Mouse (Mus musculus) small intestine, adult 2 months (tissue): ENCODE data around the gene Ahnak2. TPM values are rescaled to one million over a fixed set of nuclear protein-coding genes. Genes with fewer than 3 reads are reported as not detected.

Source experiments
- H3K27ac ChIP-seq: fragments of 200-500 bp; 2 replicates; pipeline ENCODE4 v1.5.1; 2012; ENCODE audit warnings: low read depth, low read length, control low read depth, inconsistent platforms; ENCODE audit not compliant: insufficient read depth
- H3K27me3 ChIP-seq: fragments of 200-500 bp; 2 replicates; pipeline ENCODE4 v1.6.1; 2012; ENCODE audit warnings: mild to moderate bottlenecking, moderate library complexity, low read length, inconsistent platforms; ENCODE audit not compliant: control insufficient read depth, insufficient read depth
- H3K36me3 ChIP-seq: fragments of 200-500 bp; 2 replicates; pipeline ENCODE4 v1.6.1; 2012; ENCODE audit warnings: mild to moderate bottlenecking, low read length, control low read depth, inconsistent platforms; ENCODE audit not compliant: control insufficient read depth, insufficient read depth
- H3K4me1 ChIP-seq: fragments of 200-500 bp; 2 replicates; pipeline ENCODE4 v1.6.1; 2012; ENCODE audit warnings: low read length, inconsistent platforms, mixed read lengths; ENCODE audit not compliant: control insufficient read depth, insufficient read depth, insufficient read length
- H3K4me3 ChIP-seq: fragments of 200-500 bp; 2 replicates; pipeline ENCODE4 v1.5.1; 2012; ENCODE audit warnings: low read depth, mild to moderate bottlenecking, control low read depth, inconsistent platforms, low read length, moderate library complexity
- CTCF ChIP-seq: fragments of 200-500 bp; IDR thresholded peaks from 2 replicates; pipeline ENCODE4 v1.5.1; 2012; ENCODE audit warnings: low read depth, mild to moderate bottlenecking, control low read depth, inconsistent platforms, low read length, moderate library complexity, mixed read lengths; ENCODE audit not compliant: insufficient replicate concordance, insufficient read length; ENCODE audit errors: extremely low read depth
- POLR2A ChIP-seq: fragments of 200-500 bp; IDR thresholded peaks from 2 replicates; pipeline ENCODE4 v1.6.1; 2012; ENCODE audit warnings: low read depth, mild to moderate bottlenecking, control low read depth, inconsistent platforms, low read length, moderate library complexity
- WGBS: fragments of 180-500 bp; shearing (Covaris S2); methylation state at CpG from one replicate; pipeline ENCODE4 v1.1.7; 2018; 5-methylcytosine and 5-hydroxymethylcytosine counted together
- polyA plus RNA-seq: library from polyadenylated mRNA; depleted of rRNA; stranded (reverse); fragments of >200 nt; gene quantifications from 2 replicates; pipeline ENCODE4 v1.2.3, GENCODE M21; 2012; rRNA removed

Ahnak2 gene
- polyA plus RNA-seq, 1 experiment, result 1.4 TPM

DNA sequence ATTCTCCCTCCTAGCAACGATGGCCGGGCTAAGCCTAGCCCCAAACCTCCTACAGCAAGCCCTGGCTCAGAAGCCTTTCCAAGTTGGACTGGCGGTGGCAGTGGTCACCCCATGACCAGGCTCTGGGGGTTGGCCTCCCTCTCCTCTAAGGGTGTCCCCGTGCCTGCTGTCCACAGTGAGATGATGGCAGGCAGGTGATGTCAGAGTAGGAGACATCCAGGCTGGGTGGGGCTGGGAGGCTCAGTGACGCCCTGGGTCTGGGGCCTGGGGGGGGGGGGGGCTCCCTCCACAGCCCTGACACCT lies 79.5 kb downstream of the Ahnak2 start:
- 11% methylated on average over 5 of the region's 5 CpGs for WGBS
- H3K27ac ChIP-seq, result peak overlapping the region; percentile 70
- no peak for TF ChIP-seq POLR2A
- TF ChIP-seq CTCF, result no peak

DNA sequence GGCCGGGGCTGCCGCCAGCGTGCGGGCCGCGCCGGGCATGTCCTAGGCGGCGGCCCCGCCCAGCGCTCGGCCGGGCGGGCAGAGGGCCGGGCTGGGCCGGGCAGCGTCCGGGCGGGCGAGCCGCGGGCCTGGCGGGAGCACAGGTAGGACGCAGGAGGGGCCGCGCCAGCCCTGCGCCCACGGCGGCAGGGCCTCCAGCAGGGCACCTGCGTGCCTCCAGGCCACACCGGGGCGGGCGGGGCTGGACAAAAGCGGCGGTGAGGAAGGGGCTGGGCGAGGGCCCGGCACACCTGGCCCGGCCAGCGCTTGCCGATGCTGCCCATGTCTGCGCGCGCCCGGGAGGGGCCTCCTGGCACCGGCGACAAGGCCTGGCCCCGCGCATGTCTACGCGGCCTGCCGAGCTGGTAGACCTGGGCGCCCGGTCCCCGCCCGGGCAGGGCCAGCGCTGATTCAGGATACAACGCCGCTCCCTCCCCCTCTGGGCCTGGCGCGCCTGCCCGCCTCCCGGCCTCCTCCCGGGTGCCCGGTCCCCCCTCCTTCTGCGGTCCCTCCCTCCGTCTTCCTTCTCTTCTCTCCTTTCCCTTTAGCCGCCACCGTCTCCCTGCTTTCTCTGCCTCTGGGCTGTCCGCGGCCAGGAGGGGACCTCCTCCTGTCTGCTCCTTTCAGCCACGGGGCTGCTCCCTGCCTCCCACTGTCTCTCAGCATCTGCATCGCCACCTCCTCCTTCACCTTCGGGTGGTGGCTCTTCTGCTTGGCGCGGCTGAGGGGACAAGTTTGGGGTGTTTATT lies 80.0 kb downstream of the Ahnak2 start:
- peaks cover 21% of the 10 kb centered on the region for H3K36me3 ChIP-seq
- peaks cover 15% of the 10 kb centered on the region for H3K4me1 ChIP-seq
- WGBS, result under 1% methylated on average over 74 of the region's 75 CpGs
- no peaks in the 10 kb centered on the region for H3K27me3 ChIP-seq
- no peak for TF ChIP-seq POLR2A
- no peak for TF ChIP-seq CTCF
- H3K4me3 ChIP-seq, result peak overlapping the region; percentile 99
- peak overlapping the region; percentile 70 for H3K27ac ChIP-seq

More for the DNA sequence above, 79.5 kb downstream of the Ahnak2 start:
- Histone ChIP-seq H3K4me3 (peak overlapping the region; percentile 99), H3K36me3 (peaks cover 16% of the 10 kb centered on the region), H3K4me1 (peaks cover 15% of the 10 kb centered on the region), H3K27me3 (no peaks in the 10 kb centered on the region)

Other genes with a start within 250 kb of the Ahnak2 start
- 6.6 and 11.0 TPM in 2 replicates for gene Inf2, start 213.9 kb downstream of the Ahnak2 start, polyA plus RNA-seq
- 4.3 and 5.6 TPM in 2 replicates for gene Adssl1, start 182.6 kb downstream of the Ahnak2 start, polyA plus RNA-seq
- 16.1 and 31.3 TPM in 2 replicates for gene Siva1, start 158.0 kb downstream of the Ahnak2 start, polyA plus RNA-seq
- gene Akt1, start 127.8 kb downstream of the Ahnak2 start, polyA plus RNA-seq, result 79.0 and 88.7 TPM in 2 replicates
- 27.7 and 32.8 TPM in 2 replicates for gene Zbtb42, start 123.8 kb downstream of the Ahnak2 start, polyA plus RNA-seq
- gene Cep170b, start 82.2 kb downstream of the Ahnak2 start, polyA plus RNA-seq, result 59.3 and 99.3 TPM in 2 replicates
- gene Pld4, start 42.0 kb downstream of the Ahnak2 start, polyA plus RNA-seq, result 21.8 and 28.2 TPM in 2 replicates
- 1.2 and 1.6 TPM in 2 replicates for gene Clba1, start 6.3 kb upstream of the Ahnak2 start, polyA plus RNA-seq
- 8.0 and 15.8 TPM in 2 replicates for gene Cdca4, start 26.8 kb upstream of the Ahnak2 start, polyA plus RNA-seq
- gene Gpr132, start 65.6 kb upstream of the Ahnak2 start, polyA plus RNA-seq, result 5.4 and 8.2 TPM in 2 replicates
- gene Jag2, start 127.1 kb upstream of the Ahnak2 start, polyA plus RNA-seq, result 6.2 and 9.1 TPM in 2 replicates
- gene Nudt14, start 139.5 kb upstream of the Ahnak2 start, polyA plus RNA-seq, result 40.8 and 42.4 TPM in 2 replicates
- gene Btbd6, start 173.8 kb upstream of the Ahnak2 start, polyA plus RNA-seq, result 116 and 206 TPM in 2 replicates
- gene Brf1, start 198.0 kb upstream of the Ahnak2 start, polyA plus RNA-seq, result 43.7 and 95.6 TPM in 2 replicates
- 16.0 and 27.0 TPM in 2 replicates for gene Pacs2, start 211.9 kb upstream of the Ahnak2 start, polyA plus RNA-seq